Mouse (Mus musculus) left cerebral cortex, adult 8-10 months (tissue): ENCODE results near the gene Scarb1. TPM values are rescaled to one million over a fixed set of nuclear protein-coding genes. Genes with fewer than 3 reads are reported as not detected.
"Not testable (repeated sequence)": the region's sequence is repeated elsewhere in the genome, so short reads cannot be mapped to it uniquely, and the experiment has no call there.

Source experiments
- DNase-seq, 2 experiments: peaks; one replicate each; pipeline ENCODE4 v3.0.0; 2022; ENCODE audit warnings: low spot score in 2 of 2
- total RNA-seq, 4 experiments: library from RNA; stranded (reverse); gene quantifications; 2 replicates each; pipeline ENCODE4 v1.2.4; 2022

Gene Scarb1
- 10 to 100 TPM; 28.6 to 34.9 (median 30.0) TPM for total RNA-seq

GRCm38 (mm10) chr5:125340547-125341262 is at the start of gene Scarb1:
TSS of gene Scarb1 (minus strand) at chr5:125341094.
- DNase-seq, result peak; percentile 68 to 77

GRCm38 (mm10) chr5:125389579-125390441 is 48.9 kb upstream of the Scarb1 start, which contains the start of gene Ubc:
TSS of gene Ubc (minus strand) at chr5:125390202.
- DNase-seq, result peak; percentile 82 to 83

GRCm38 (mm10) chr5:125389131-125389578 is 48.3 kb upstream of the Scarb1 start, which contains the start of gene Gm10382:
TSS of gene Gm10382 (plus strand) at chr5:125389322.
- peak; percentile 61 to 76 for DNase-seq

- no peak for DNase-seq
Observed at GRCm38 (mm10) chr5:125388358-125389092, 47.6 kb upstream of the Scarb1 start.

GRCm38 (mm10) chr5:125387295-125387694 is 46.4 kb upstream of the Scarb1 start:
- not testable (repeated sequence) for DNase-seq

- no peak for DNase-seq
Observed at GRCm38 (mm10) chr5:125385215-125385940, 44.5 kb upstream of the Scarb1 start.

- DNase-seq, result no peak
Observed at GRCm38 (mm10) chr5:125384512-125385214, 43.8 kb upstream of the Scarb1 start.

- no peak for DNase-seq
Observed at GRCm38 (mm10) chr5:125383637-125384420, 42.9 kb upstream of the Scarb1 start.

GRCm38 (mm10) chr5:125382673-125383558 is 42.0 kb upstream of the Scarb1 start:
- no peak for DNase-seq

GRCm38 (mm10) chr5:125381954-125382672 is 41.2 kb upstream of the Scarb1 start:
- DNase-seq, result no peak

- no peak for DNase-seq
Observed at GRCm38 (mm10) chr5:125378919-125379318, 38.0 kb upstream of the Scarb1 start.

- DNase-seq, result no peak
Observed at GRCm38 (mm10) chr5:125377214-125377613, 36.3 kb upstream of the Scarb1 start.

- no peak for DNase-seq
Observed at GRCm38 (mm10) chr5:125375871-125376270, 35.0 kb upstream of the Scarb1 start.

- no peak for DNase-seq
Observed at GRCm38 (mm10) chr5:125372027-125372426, 31.1 kb upstream of the Scarb1 start.

GRCm38 (mm10) chr5:125370950-125371693 is 30.2 kb upstream of the Scarb1 start:
- no peak for DNase-seq

GRCm38 (mm10) chr5:125368568-125368967 is 27.7 kb upstream of the Scarb1 start:
- DNase-seq, result peak in 1 of 2 experiments; percentile 49

GRCm38 (mm10) chr5:125368156-125368555 is 27.3 kb upstream of the Scarb1 start:
- no peak for DNase-seq
